Mouse (Mus musculus): Measurements from ENCODE around the gene Mrgpre.

GRCm38 (mm10) chr7:143740653-143741052 lies 43.6 kb downstream of the Mrgpre start:
- TF ChIP-seq POLR2A (IDR thresholded peaks at IDR 0.05; ENCODE audit: extremely low read depth, insufficient read depth, low read length) (no peak), CTCF (IDR thresholded peaks at IDR 0.05; ENCODE audit: low read depth, low read length) (no peak)

Data from liver, adult 2 months (tissue).